Mouse (Mus musculus): ENCODE measurements around the gene H2-Aa. TPM values are rescaled to one million over a fixed set of nuclear protein-coding genes. Genes with fewer than 3 reads are reported as not detected.

Gene H2-Aa
- polyA plus RNA-seq, 1 experiment from 2014 or later: 20.6 TPM

DNA sequence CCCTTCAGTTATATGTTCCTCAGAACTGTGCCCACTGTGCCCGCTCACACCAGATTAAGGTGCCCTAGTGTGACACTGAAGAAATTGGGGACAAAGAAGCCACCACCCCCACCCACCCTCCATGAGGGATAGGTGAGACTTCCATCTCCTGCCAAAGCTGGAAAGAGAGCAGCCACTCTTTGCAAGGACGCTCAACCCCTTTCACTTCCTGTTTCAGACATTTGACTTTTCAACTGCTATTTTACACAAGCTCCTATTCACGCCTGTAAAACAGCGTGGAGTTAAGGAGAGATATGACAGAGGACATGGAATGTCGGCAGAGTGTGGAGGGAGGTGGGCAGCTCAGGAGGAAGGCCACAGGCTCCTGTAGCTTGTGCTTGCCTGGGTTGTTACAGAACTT is 1.1 kb downstream of the H2-Aa start:
- H3K4me3 ChIP-seq (ENCODE audit: low read depth, low read length): no peak overlapping the region
- DNase-seq (ENCODE audit: low spot score) (no peak), ATAC-seq (no peak)
- H3K27ac ChIP-seq (ENCODE audit: low read length): no peak overlapping the region
- no peaks in the 10 kb centered on the region for H3K36me3 ChIP-seq (ENCODE audit: insufficient read depth, low read length)
- H3K4me2 ChIP-seq (replicated peaks; ENCODE audit: low read depth, low read length): no peak overlapping the region
- H3K9ac ChIP-seq (replicated peaks; ENCODE audit: low read depth): no peak overlapping the region
- no peaks in the 10 kb centered on the region for H3K9me3 ChIP-seq (ENCODE audit: low read length)
- WGBS: 57% methylated on average over 5 of the region's 5 CpGs
- no peak for TF ChIP-seq EP300 (IDR thresholded peaks at IDR 0.05)
- TF ChIP-seq CTCF (IDR thresholded peaks at IDR 0.05): no peak
- H3K27me3 ChIP-seq (replicated peaks; ENCODE audit: insufficient read depth, low read length): no peaks in the 10 kb centered on the region
- no peaks in the 10 kb centered on the region for H3K4me1 ChIP-seq (ENCODE audit: insufficient read depth, low read depth, low read length)

- Histone ChIP-seq H3K9me3 (ENCODE audit: low read length) (no peaks in the 10 kb centered on the region), H3K27ac (ENCODE audit: low read length) (no peak overlapping the region), H3K9ac (replicated peaks; ENCODE audit: low read depth) (no peak overlapping the region), H3K4me3 (ENCODE audit: low read depth, low read length) (no peak overlapping the region), H3K4me1 (ENCODE audit: insufficient read depth, low read depth, low read length) (no peaks in the 10 kb centered on the region), H3K27me3 (replicated peaks; ENCODE audit: insufficient read depth, low read length) (no peaks in the 10 kb centered on the region), H3K4me2 (replicated peaks; ENCODE audit: low read depth, low read length) (no peak overlapping the region), H3K36me3 (ENCODE audit: insufficient read depth, low read length) (no peaks in the 10 kb centered on the region)
- DNase-seq (ENCODE audit: low spot score): no peak
- WGBS: 25% methylated on average over 4 of the region's 4 CpGs
- peak; percentile 67 for TF ChIP-seq CTCF (IDR thresholded peaks at IDR 0.05)
- TF ChIP-seq EP300 (IDR thresholded peaks at IDR 0.05): no peak
- no peak for ATAC-seq
Observed at GRCm38 (mm10) chr17:34285848-34286247, 1.8 kb downstream of the H2-Aa start.

DNA sequence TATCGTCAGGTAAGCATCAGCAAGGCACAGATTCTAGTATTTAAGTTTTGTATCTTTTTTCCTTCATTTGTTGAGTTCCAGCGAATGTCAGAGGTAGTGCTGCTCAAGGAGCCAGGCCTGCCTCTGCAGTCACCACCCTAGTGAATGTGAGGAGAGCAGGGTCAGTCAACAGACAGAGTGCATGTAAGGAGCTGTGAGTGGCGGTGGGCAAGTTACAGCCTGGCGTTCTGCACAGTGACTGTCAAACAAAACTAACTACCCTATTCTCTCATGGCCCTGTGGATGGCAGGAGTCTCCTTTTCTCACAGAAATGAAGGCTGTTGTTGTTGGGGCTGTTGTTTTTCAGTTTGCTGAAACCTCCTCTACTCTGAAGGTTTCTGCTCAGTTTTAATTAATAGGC is 2.3 kb downstream of the H2-Aa start:
- TF ChIP-seq EP300 (IDR thresholded peaks at IDR 0.05) (no peak), CTCF (IDR thresholded peaks at IDR 0.05) (no peak)
- DNase-seq (ENCODE audit: low spot score) (no peak), ATAC-seq (no peak)
- no peaks in the 10 kb centered on the region for H3K36me3 ChIP-seq (ENCODE audit: insufficient read depth, low read length)
- no peak overlapping the region for H3K4me2 ChIP-seq (replicated peaks; ENCODE audit: low read depth, low read length)
- H3K27me3 ChIP-seq (replicated peaks; ENCODE audit: insufficient read depth, low read length): no peaks in the 10 kb centered on the region
- no peak overlapping the region for H3K9ac ChIP-seq (replicated peaks; ENCODE audit: low read depth)
- no peaks in the 10 kb centered on the region for H3K9me3 ChIP-seq (ENCODE audit: low read length)
- H3K4me1 ChIP-seq (ENCODE audit: insufficient read depth, low read depth, low read length): no peaks in the 10 kb centered on the region
- WGBS: 64% methylated on average over 4 of the region's 4 CpGs
- no peak overlapping the region for H3K4me3 ChIP-seq (ENCODE audit: low read depth, low read length)
- H3K27ac ChIP-seq (ENCODE audit: low read length): no peak overlapping the region

DNA sequence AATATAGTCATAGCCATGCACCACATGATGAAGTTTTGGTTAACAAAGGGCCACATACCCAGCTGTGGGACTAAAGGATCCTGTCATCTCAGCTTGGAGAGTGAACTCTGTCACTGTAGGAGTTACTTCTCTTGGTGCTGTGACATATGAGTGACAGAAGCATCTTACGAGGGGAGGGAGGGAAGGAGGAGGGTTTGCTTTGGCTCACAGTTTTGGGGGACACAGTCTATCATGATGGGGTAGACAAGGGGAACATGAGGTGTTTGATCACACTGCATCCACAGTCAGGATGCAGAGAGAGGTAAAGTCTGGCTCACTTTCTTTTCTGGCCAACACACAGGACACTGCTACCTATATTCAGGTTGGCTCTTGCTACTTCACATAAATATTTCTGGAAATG is 5.8 kb downstream of the H2-Aa start:
- no peaks in the 10 kb centered on the region for H3K36me3 ChIP-seq (ENCODE audit: insufficient read depth, low read length)
- no peak for ATAC-seq
- H3K4me2 ChIP-seq (replicated peaks; ENCODE audit: low read depth, low read length): no peak overlapping the region
- no peaks in the 10 kb centered on the region for H3K27me3 ChIP-seq (replicated peaks; ENCODE audit: insufficient read depth, low read length)
- no peak overlapping the region for H3K4me3 ChIP-seq (ENCODE audit: low read depth, low read length)
- TF ChIP-seq EP300 (IDR thresholded peaks at IDR 0.05) (no peak), CTCF (IDR thresholded peaks at IDR 0.05) (no peak)
- no peak overlapping the region for H3K9ac ChIP-seq (replicated peaks; ENCODE audit: low read depth)
- no peak for DNase-seq (ENCODE audit: low spot score)
- 73% methylated on average over 1 of the region's 1 CpGs for WGBS
- H3K4me1 ChIP-seq (ENCODE audit: insufficient read depth, low read depth, low read length): no peaks in the 10 kb centered on the region
- no peaks in the 10 kb centered on the region for H3K9me3 ChIP-seq (ENCODE audit: low read length)
- H3K27ac ChIP-seq (ENCODE audit: low read length): no peak overlapping the region

- H3K4me3 ChIP-seq (ENCODE audit: low read depth, low read length): no peak overlapping the region
- no peaks in the 10 kb centered on the region for H3K9me3 ChIP-seq (ENCODE audit: low read length)
- H3K9ac ChIP-seq (replicated peaks; ENCODE audit: low read depth): no peak overlapping the region
- no peaks in the 10 kb centered on the region for H3K36me3 ChIP-seq (ENCODE audit: insufficient read depth, low read length)
- ATAC-seq (no peak), DNase-seq (ENCODE audit: low spot score) (no peak)
- H3K4me1 ChIP-seq (ENCODE audit: insufficient read depth, low read depth, low read length): no peaks in the 10 kb centered on the region
- 69% methylated on average over 1 of the region's 1 CpGs for WGBS
- H3K27ac ChIP-seq (ENCODE audit: low read length): no peak overlapping the region
- no peaks in the 10 kb centered on the region for H3K27me3 ChIP-seq (replicated peaks; ENCODE audit: insufficient read depth, low read length)
- no peak overlapping the region for H3K4me2 ChIP-seq (replicated peaks; ENCODE audit: low read depth, low read length)
- TF ChIP-seq EP300 (IDR thresholded peaks at IDR 0.05) (no peak), CTCF (IDR thresholded peaks at IDR 0.05) (no peak)
Observed at GRCm38 (mm10) chr17:34280499-34281038, 7.1 kb downstream of the H2-Aa start.

- Histone ChIP-seq H3K36me3 (ENCODE audit: insufficient read depth, low read length) (no peaks in the 10 kb centered on the region), H3K9ac (replicated peaks; ENCODE audit: low read depth) (no peak overlapping the region), H3K4me2 (replicated peaks; ENCODE audit: low read depth, low read length) (no peak overlapping the region), H3K27ac (ENCODE audit: low read length) (no peak overlapping the region), H3K9me3 (ENCODE audit: low read length) (no peaks in the 10 kb centered on the region), H3K4me3 (ENCODE audit: low read depth, low read length) (no peak overlapping the region), H3K4me1 (ENCODE audit: insufficient read depth, low read depth, low read length) (no peaks in the 10 kb centered on the region), H3K27me3 (replicated peaks; ENCODE audit: insufficient read depth, low read length) (no peaks in the 10 kb centered on the region)
- ATAC-seq (no peak), DNase-seq (ENCODE audit: low spot score) (no peak)
- peak; percentile 35 for TF ChIP-seq CTCF (IDR thresholded peaks at IDR 0.05)
- TF ChIP-seq EP300 (IDR thresholded peaks at IDR 0.05): no peak
- WGBS: 83% methylated on average over 1 of the region's 1 CpGs
Observed at GRCm38 (mm10) chr17:34272102-34272501, 15.5 kb downstream of the H2-Aa start.

- H3K4me3 ChIP-seq (ENCODE audit: low read depth, low read length): no peak overlapping the region
- H3K27ac ChIP-seq (ENCODE audit: low read length): no peak overlapping the region
- WGBS: 67% methylated on average over 2 of the region's 2 CpGs
- TF ChIP-seq CTCF (IDR thresholded peaks at IDR 0.05): no peak
- TF ChIP-seq EP300 (IDR thresholded peaks at IDR 0.05): no peak
- no peaks in the 10 kb centered on the region for H3K4me1 ChIP-seq (ENCODE audit: insufficient read depth, low read depth, low read length)
- no peak overlapping the region for H3K9ac ChIP-seq (replicated peaks; ENCODE audit: low read depth)
- H3K36me3 ChIP-seq (ENCODE audit: insufficient read depth, low read length): no peaks in the 10 kb centered on the region
- no peaks in the 10 kb centered on the region for H3K9me3 ChIP-seq (ENCODE audit: low read length)
- no peak for ATAC-seq
- no peak overlapping the region for H3K4me2 ChIP-seq (replicated peaks; ENCODE audit: low read depth, low read length)
- no peak for DNase-seq (ENCODE audit: low spot score)
- H3K27me3 ChIP-seq (replicated peaks; ENCODE audit: insufficient read depth, low read length): no peaks in the 10 kb centered on the region
Observed at GRCm38 (mm10) chr17:34270940-34271339, 16.7 kb downstream of the H2-Aa start.

Measured in lung, postnatal 0 days (tissue).